Mouse (Mus musculus) testis, adult 2 months (tissue): ENCODE results near the gene Pnpt1.
A peak's percentile ranks its signal among the peaks of the same experiment; 100 is the strongest.

Source experiments
- CTCF ChIP-seq: fragments of 200-500 bp; IDR thresholded peaks from 2 replicates; pipeline ENCODE4 v1.5.1; 2012; ENCODE audit warnings: low read depth, mild to moderate bottlenecking, inconsistent platforms, low read length, moderate library complexity; ENCODE audit not compliant: control insufficient read depth, insufficient read depth, insufficient replicate concordance
- POLR2A ChIP-seq: fragments of 200-500 bp; IDR thresholded peaks from 2 replicates; pipeline ENCODE4 v1.6.1; 2012; ENCODE audit warnings: low read depth, mild to moderate bottlenecking, inconsistent platforms, low read length, moderate library complexity; ENCODE audit not compliant: control insufficient read depth

GRCm38 (mm10) chr11:29172563-29173124 lies 42.1 kb downstream of the Pnpt1 start, which contains the start of gene Ppp4r3b:
- TF ChIP-seq CTCF: no peak
- peak; percentile 86 for TF ChIP-seq POLR2A
